Mouse (Mus musculus) layer of hippocampus, adult 11-12 months (tissue): ENCODE measurements around the gene Dbr1.
"Not testable (repeated sequence)": the region's sequence is repeated elsewhere in the genome, so short reads cannot be mapped to it uniquely, and the experiment has no call there.

Experiments used
- DNase-seq: peaks from one replicate; pipeline ENCODE4 v3.0.0; 2022; ENCODE audit warnings: low spot score

Dbr1 gene

DNA sequence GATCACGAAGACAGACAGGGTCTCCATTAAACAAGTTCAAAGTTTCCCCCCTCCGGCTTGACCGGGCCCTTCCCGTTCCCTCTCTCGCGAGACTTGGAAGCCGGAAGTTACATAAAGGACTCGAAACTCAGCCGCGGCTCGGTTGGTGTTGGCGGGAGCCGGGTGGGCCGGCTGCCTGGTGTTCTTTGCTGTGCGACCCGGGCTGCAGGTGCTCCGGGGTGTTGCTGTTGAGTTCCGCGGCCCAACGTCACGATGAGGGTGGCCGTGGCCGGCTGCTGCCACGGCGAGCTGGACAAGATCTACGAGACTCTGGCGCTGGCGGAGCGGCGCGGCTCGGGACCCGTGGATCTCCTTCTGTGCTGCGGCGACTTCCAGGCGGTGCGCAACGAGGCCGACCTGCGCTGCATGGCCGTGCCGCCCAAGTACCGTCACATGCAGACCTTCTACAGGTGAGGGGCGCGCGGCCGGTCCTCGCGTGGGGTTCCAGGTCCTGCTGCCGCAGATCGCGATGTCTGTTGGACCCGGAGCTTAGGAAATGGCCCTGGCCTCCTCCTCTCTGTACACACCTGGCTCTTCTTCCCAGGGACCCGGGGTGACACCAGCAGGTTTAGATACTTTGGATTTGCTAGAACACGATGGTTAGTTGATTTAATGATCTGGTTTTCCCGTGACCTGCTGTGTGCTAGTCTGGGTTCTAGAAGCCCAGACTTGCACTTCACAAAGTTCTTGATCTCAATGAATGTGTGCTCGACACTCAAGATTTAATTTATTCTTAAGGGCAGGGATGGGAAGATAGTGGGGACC is at the start of gene Dbr1:
Gene Dbr1, plus strand, starts transcription at position 123 of the 804 bp plus-strand sequence.
- DNase-seq = peak; percentile 93

DNA sequence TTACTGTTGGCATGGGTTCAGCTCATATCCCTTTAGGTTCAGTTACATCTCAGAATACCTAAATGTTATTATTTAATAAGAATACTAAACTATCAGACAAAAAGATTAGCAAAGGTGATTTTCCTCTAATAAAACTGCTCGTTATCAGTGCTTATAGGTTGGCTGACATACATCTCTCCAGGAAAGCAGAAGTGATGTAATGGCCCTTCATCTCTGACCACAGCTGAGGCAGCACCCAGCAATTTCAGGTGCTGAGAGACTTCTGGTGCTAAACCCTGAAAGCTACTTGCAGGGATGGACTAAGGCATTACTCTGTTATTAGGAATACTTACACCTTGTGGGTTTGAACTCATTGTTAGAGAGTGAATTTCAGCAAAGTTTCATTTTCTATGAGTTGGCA is 43.7 kb upstream of the Dbr1 start:
- no peak for DNase-seq

DNA sequence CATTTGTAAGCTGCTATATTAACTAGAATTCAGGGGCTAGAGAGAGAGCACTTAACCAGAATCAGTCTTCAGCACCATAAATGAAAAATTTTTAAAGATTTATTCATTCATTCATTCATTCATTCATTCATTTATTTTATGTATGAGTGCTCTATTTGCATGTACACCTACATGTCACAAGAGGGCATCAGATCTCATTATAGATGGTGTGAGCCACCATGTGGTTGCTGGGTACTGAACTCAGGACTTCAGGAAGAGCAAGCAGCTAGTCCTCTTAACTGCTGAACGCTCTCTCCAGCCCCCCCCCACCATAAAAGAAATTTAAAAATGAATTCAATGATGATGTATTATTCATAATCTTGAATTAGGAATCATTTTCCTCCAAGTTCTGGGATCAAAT is 29.3 kb upstream of the Dbr1 start:
- DNase-seq = no peak

DNA sequence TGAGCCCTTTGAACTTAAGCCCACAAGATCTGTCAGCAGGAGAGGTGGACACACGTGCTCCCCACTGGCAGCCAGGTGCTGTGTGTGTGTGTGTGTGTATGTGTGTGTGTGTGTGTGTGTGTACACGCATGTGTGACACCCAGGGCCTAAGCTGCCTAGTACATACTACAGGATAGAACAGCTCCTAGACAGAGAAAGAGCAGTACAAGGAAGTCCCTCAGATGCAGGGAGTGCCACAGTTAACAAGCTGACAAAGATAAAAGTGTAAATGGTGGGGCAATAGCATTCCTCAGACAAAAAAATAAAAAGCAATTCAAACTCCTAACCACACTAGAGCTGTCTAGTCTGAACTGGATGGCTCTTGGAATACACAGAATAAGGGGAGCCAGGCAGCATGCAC is 23.5 kb upstream of the Dbr1 start:
- no peak for DNase-seq

DNA sequence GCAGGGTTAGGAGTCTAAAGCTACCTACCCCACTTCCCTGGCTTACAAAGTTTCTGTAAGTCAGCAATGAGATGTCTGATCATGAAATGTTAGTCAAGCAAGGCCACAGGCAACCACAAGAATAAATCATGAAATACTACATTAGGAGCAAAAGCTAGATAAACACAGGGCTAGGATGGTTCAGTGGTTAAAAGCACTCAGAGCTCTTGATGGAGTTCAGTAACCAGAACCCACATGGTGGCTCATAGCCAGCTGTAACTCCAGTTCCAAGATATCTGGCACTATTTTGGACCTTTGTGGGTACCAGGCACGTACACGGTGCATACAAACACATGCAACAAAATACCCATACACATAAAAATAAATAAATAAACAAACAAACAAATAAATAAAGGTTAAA is 22.6 kb upstream of the Dbr1 start:
- no peak for DNase-seq

DNA sequence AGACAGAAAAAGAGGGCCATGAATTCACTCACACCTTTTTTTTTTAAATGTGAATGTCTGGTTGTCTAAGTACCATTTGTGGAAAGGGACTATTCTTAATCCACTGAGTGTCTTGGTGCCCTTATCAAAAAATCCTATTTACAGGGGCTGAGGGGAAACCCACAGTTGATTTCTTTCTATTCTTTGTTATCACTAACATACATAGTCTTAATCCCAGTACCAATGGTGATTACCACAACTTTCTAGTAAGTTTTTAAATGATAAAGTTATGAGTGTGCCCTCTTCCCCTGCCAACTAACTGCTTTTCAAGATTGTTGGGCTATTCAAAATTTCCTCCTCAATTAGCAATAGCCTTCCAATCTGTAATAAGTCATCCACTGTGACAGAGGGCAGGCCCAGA is 21.5 kb upstream of the Dbr1 start:
- no peak for DNase-seq

DNA sequence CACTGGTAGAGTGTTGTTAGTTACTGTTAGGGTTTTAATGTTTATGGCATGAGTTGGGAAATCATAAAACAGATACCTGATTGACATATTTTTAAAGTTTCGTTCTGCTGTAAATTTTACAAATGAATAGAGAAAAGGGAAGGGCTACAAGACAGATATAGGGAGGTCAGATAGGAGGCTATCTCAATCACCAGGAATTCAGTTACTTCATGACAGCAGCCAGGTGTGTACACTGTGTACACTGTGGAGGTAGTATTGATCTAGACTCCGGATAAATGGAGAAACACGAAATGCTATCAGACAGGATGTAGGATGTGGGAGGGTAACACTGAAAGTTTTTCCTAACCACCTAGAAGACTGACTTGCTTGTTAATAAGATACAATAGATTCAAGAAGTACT is 20.3 kb upstream of the Dbr1 start:
- DNase-seq = no peak

DNA sequence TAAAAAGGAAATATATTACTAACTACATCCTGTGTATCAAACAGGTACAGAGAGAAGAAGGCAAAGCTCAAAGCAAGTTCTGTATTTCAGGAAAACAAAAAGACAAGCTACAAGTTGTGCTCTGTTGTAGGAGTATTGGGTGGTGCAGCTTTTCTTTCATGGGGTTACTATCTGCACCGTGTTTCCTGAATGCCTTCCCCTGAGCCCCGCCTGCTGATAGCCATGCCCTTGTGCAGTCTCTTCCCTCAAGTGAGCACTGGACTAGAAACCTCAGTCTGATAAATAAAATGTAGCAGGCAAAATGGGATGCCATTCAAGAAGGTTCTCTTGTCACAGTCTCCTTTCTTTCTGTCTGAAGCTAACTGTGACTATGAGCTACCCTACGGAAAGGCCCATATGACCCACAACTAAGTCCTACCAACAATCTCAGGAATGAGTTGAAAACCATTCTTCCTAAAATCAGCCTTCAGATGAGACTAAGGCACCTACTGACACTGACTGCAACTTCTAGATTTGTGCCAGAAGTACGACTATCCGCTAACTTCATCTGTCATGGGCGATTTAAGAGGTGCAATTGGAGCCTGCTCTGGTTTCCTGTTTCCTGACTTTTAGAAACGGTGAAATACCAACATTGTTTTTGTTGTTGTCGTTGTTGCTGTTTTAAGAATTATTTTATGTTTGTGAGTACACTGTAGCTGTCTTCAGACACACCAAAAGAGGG is 17.9 kb upstream of the Dbr1 start:
- DNase-seq = no peak

DNA sequence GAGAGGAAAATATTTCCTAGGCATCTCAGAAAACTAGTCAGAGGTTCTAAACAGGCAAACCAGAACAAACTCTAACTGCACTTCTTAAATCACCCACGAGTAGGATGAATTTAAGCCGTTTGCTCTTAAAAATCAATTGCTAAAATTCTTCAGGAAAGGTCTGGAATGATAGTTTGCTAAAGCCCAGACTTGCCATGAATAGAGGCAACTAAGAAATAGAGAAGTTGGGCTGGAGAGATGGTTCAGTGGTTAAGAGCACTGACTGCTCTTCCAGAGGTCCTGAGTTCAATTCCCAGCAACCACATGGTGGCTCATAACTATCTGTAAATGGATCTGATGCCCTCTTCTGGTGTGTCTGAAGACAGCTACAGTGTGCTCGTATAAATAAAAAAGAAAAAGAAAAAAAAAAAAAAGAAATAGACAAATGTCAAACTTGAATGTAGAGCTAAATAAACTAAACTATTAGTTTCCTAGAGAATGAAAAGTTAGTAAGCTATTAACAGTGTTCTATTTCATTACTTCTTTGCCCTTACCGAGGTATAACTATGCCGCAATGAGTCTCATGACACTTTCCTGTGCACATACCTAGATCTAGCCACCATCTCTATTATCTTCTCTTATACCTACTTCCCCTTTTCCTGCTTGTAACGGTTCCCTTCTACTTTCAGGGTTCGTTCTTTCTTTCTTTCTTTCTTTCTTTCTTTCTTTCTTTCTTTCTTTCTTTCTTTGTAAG is 16.6 kb upstream of the Dbr1 start:
- DNase-seq = no peak

DNA sequence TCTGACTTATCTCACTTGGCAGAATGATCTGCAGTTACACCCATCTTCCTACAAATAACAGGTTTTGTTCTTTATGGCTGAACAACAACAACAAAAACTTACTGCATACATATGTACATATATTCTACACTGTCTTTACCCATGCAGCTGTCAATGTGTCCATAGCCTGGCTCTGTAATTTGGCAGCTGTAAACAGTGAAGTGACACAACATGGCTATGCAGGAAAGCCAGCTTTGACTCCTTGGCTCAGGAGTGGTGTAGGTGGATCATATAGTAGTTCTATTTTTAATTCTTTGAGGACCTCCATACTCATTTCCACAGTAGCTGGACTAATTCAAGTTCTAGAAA is 16.1 kb upstream of the Dbr1 start:
- DNase-seq = no peak

DNA sequence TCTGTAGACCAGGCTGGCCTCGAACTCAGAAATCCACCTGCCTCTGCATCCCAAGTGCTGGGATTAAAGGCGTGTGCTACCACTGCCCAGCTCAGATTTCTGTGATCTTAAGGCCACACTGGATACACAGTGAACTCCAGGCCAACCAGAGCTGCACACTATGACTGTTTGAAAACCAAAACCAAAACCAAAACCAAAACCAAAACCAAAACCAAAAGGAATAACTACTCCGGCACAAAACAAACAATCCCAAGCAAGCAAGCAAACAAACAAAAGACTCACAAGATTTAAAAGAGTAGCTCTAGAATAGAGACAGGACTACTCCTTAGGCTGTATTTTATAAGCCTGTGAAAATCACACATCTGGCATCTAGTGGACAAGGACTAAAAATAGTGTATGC is 15.2 kb upstream of the Dbr1 start:
- no peak for DNase-seq

DNA sequence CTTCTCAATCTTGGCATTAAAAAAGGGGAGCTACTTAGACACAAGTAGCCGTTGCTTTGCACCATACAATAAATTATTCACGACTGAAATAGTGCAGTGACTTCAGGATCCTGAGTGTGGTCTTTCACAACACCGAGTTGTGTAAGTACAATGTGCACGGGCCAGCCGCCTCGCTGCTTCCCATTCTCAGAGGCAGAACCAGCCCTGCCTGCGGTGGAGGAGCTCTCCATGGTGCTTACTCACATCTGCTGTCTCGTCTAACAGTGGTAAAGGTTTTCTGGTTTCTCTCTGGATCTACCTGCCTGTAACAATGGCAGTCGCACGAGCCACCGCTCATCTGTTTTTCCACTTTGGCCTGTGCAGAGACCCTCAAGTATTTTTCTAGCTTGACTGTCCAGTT is 11.9 kb upstream of the Dbr1 start:
- peak; percentile 37 for DNase-seq

DNA sequence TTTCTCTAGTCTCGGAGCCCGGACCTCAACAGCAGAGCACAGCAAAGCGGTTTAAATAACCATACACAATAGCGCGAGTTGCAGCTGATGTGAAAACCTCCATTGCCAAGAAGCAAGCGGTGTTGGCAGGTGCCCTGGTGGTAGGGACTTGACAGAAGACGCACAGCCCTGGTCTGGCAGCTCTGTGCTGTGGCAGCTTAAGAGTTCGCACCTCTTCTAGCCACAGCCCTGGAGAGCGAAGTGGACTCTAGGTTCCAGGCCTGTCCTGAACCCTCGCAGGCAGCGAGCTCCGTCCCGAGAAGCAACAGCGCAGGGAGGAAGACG is 7.6 kb upstream of the Dbr1 start:
- DNase-seq = no peak

DNA sequence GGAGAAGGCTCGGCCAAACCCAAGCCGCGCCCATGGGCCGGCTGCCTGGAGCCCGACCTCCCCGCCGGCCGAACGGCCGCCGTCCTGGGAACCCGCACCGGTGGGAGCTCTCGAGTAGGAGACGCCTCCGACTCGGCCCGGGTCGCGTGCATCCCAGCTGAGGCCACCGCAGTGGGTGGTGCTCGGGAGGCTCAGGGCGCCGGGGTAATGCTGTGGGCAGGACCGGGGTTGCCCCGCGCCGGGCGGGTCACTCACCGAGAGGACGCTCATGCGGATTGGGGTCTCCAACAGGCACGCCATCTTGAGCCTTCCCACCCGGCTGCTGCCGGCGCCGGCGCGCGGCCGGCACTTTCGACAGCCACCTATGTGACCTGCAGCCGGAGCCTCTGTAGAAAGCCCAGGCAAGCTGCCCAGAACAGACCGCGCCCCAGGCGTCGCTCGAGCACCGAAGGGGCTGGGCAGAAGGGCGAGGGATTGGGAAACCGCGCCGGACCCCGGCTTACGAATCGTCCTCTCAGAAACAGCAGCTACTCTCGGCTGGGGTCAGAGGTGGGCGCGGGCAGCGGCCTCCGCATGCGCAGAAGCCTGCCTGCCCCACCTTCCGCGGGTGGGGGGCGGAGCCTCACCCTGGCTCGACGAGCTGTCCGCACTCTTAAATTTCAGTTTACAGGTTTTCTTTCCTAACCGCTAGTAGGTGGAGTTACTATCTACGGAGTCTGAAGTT is 7.1 kb upstream of the Dbr1 start, which contains the start of gene Armc8:
Gene Armc8, minus strand, starts transcription at position 553 of the 724 bp plus-strand sequence.
- DNase-seq = peak; percentile 91

DNA sequence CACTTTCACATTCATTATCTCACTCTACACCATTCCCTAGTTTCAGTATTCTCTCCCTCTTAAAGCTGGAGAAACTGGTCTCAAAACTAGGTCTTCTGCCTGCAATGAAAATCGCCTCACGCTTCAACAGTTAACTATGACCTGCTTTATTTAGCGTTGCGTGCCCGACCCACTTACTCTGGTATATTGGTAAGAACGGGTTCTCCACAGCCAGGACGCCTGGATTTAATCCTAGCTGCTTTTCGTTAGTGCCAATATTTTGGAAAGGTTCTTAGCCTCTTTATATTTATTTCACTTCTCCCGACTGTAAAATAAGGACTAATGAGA is 6.6 kb upstream of the Dbr1 start:
- DNase-seq = no peak

DNA sequence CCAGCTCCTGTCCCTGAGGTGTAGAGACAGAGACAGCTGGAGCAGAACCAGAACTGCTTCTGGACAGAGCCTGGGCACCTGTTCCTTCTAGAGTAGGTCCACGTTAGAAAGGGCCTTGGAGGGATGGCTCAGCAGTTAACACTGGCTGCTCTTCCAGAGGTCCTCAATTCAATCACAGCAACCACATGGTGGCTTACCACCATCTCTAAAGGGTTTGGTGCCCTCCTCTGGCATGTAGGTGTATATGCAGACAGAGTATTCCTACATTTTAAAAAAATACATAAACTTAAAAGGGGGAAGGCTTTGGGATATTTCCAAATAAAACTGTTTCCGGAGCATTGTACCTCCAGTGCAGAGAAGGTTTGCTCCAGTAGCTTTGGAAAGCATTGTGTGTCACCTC is 5.1 kb downstream of the Dbr1 start:
- peak; percentile 34 for DNase-seq

DNA sequence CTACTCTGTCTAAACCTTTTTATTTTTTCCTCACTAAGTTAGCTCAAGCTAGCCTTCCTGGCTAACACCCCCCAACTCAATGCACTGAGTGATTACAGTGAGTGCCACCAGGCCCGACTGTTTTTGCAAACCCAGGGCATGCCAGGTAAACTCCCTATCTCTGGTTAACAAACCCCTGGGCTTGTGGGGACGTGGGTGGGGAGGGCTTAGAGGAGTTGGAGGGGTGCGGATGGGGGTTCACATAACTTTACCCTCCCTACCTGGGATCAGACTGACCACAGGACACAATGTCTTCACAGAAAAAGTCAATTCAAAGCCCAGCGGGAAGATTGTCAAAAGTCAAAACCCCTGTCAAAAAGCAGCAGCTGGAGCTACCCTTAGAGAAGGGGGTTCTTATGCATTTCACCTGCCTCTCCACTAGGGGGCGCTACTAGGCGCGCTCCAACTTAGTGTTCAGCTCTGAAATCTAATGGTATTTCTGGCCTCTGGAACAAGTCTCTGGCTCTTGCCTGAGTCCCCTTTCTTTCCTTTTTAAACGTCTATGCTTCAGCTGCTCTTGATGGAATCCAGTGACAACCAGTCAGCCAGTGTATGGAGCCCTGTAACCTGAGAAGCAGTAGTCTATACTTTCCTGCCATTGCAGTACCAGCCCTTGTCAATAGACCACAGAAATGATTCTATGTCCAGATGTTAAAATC is 12.1 kb downstream of the Dbr1 start:
- DNase-seq = no peak

DNA sequence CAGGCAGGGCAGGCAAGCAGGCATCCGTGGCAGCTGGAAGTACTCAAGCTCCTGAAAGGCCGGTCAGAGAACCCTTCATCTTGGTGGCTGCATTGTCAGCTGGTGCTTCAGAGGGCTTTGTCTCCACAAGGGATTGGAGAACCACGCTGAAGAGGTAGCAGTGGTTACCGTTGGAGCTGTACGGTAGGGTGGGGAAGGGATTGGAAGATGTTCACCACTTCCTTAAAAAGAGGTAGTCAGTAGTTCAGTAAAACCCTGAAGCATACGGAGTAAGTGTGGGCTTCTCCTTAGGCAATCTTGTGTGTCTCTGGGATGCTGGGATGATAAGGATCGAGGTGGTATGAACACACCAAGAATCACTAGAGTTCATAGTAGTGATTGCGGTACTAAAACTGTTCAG is 15.5 kb downstream of the Dbr1 start:
- DNase-seq = no peak

DNA sequence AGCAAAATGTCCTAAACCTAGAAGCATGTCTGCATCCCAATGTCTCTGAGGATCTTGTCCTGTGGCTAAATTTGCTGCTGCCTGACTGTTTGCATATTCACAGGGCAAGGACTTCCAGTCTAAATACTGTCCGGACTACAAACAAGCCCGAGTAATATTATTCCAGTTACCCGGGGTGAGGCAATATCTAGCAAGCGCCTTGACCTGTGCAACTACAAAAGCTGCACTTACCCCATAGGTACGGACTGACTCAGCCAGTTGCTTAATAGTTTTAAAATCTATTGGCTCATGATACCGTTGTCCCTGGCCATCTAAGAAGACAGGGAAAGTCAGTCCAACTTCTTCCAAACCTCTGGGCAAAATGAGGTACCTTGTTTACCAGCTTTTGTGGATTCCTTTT is 23.5 kb downstream of the Dbr1 start:
- not testable (repeated sequence) for DNase-seq

DNA sequence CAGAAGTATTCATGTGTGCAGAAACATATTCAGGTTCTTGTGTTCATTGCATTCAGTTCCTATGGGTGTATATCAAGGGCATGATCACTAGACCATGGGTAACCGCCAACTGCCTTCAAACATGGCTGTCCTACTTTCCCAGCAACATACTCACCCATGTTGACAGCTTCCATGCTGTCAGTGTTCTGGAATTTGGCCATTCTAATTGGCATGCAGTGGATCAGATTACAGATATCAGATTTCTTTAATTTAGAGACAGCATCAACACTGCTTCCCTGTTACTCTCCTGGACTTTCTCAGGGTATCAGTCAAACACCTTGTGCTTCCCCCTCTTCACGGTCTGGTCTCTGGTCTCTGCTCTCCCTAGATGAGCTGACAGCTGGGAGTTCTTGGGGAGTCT is 28.0 kb downstream of the Dbr1 start:
- no peak for DNase-seq

DNA sequence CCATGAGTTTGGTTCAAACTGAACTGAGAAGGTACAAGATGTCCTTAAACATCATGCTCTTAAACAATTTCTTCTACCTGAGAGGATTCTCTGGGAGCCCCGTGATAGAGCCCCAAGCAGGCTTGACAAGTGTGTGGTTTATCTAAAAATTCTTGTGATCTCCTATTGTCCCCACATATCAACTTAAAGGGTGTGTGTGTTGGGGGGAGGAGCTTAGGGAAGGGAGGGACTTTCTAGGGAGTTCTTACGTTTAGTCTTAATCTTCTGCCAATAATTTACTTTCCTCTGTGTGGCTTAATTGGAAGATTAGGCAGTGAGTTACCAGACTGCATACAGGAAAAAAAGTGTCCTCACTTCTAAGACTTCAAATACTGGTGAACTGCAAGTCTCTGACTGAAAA is 36.6 kb downstream of the Dbr1 start, which contains the start of gene A4gnt:
Gene A4gnt, plus strand, starts transcription at position 301 of the 400 bp plus-strand sequence.
- DNase-seq = no peak

DNA sequence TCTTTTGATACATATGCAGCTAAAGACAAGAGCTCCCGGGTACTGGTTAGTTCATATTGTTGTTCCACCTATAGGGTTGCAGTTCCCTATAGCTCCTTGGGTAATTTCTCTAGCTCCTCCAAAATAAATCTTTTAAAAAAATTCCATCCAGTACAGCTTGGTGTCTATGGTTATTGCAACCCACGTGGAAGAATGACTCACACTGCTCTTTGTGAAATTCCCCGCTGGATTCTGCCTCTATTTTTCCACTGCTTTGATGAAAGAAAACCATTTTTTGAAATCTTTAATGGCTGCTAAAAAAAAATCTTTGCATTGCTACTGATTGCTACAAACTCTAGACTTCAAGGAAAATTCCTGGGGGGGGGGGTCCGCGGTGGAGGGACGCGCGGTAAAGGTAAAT is 44.1 kb downstream of the Dbr1 start:
- DNase-seq = no peak
